Mouse (Mus musculus) spleen, adult 2 months (tissue): ENCODE measurements around the gene Avpi1. TPM values are rescaled to one million over a fixed set of nuclear protein-coding genes. Genes with fewer than 3 reads are reported as not detected.

Experiments used
- DNase-seq, 2 experiments: peaks; one replicate each; pipeline versions ENCODE4 v3.0.0 to v3.0.0-alpha.2; 2012 to 2021; ENCODE audit warnings: low spot score in 2 of 2, low read depth in 1 of 2
- H3K27ac ChIP-seq: fragments of 200-500 bp; 2 replicates; pipeline ENCODE4 v1.5.1; 2012; ENCODE audit warnings: low read length, inconsistent platforms; ENCODE audit not compliant: insufficient read depth
- H3K27me3 ChIP-seq: fragments of 200-500 bp; 2 replicates; pipeline ENCODE4 v1.6.1; 2012; ENCODE audit warnings: mild to moderate bottlenecking, moderate library complexity, low read length, inconsistent platforms; ENCODE audit not compliant: control insufficient read depth, insufficient read depth
- H3K36me3 ChIP-seq: fragments of 200-500 bp; 2 replicates; pipeline ENCODE4 v1.6.1; 2012; ENCODE audit warnings: mild to moderate bottlenecking, low read length, inconsistent platforms; ENCODE audit not compliant: control insufficient read depth, insufficient read depth
- H3K4me1 ChIP-seq: fragments of 200-500 bp; 2 replicates; pipeline ENCODE4 v1.6.1; 2011; ENCODE audit warnings: inconsistent platforms; ENCODE audit not compliant: control insufficient read depth, insufficient read depth, insufficient read length
- H3K4me3 ChIP-seq: fragments of 200-500 bp; 2 replicates; pipeline ENCODE4 v1.5.1; 2011; ENCODE audit warnings: mild to moderate bottlenecking, inconsistent platforms; ENCODE audit not compliant: insufficient read depth, insufficient read length; ENCODE audit errors: extremely low read depth
- CTCF ChIP-seq: fragments of 200-500 bp; IDR thresholded peaks from 2 replicates; pipeline ENCODE4 v1.5.1; 2011; ENCODE audit warnings: mild to moderate bottlenecking, inconsistent platforms; ENCODE audit not compliant: insufficient read depth, insufficient read length, insufficient replicate concordance; ENCODE audit errors: extremely low read depth
- POLR2A ChIP-seq: fragments of 200-500 bp; IDR thresholded peaks from 2 replicates; pipeline ENCODE4 v1.6.1; 2011; ENCODE audit warnings: low read depth, low read length, inconsistent platforms
- WGBS: fragments of 180-500 bp; shearing (Covaris S2); methylation state at CpG from one replicate; pipeline ENCODE4 v1.1.7; 2018; 5-methylcytosine and 5-hydroxymethylcytosine counted together
- polyA plus RNA-seq: library from polyadenylated mRNA; depleted of rRNA; stranded (reverse); fragments of >200 nt; gene quantifications from 2 replicates; pipeline ENCODE4 v1.2.3, GENCODE M21; 2012

Gene Avpi1
- polyA plus RNA-seq, 1 experiment: 13.4 TPM

GRCm38 (mm10) chr19:42138517-42139285, 9.8 kb upstream of the Avpi1 start:
- Histone ChIP-seq H3K4me3 (no peak overlapping the region), H3K4me1 (no peaks in the 10 kb centered on the region), H3K36me3 (no peaks in the 10 kb centered on the region), H3K27ac (no peak overlapping the region), H3K27me3 (no peaks in the 10 kb centered on the region)
- no peak for DNase-seq
- no peak for TF ChIP-seq POLR2A
- TF ChIP-seq CTCF: no peak
- 85% methylated on average over 15 of the region's 15 CpGs for WGBS

- no peaks in the 10 kb centered on the region for H3K27me3 ChIP-seq
- TF ChIP-seq POLR2A (no peak), CTCF (no peak)
- H3K27ac ChIP-seq: no peak overlapping the region
- H3K4me1 ChIP-seq: no peaks in the 10 kb centered on the region
- WGBS: 91% methylated on average over 4 of the region's 4 CpGs
- no peaks in the 10 kb centered on the region for H3K36me3 ChIP-seq
- no peak overlapping the region for H3K4me3 ChIP-seq
- no peak for DNase-seq
Measured at GRCm38 (mm10) chr19:42137167-42137672, 8.4 kb upstream of the Avpi1 start.

- WGBS: 78% methylated on average over 5 of the region's 5 CpGs
- no peak overlapping the region for H3K27ac ChIP-seq
- TF ChIP-seq CTCF (no peak), POLR2A (no peak)
- H3K4me3 ChIP-seq: no peak overlapping the region
- DNase-seq: no peak
- H3K36me3 ChIP-seq: no peaks in the 10 kb centered on the region
- no peaks in the 10 kb centered on the region for H3K27me3 ChIP-seq
- H3K4me1 ChIP-seq: no peaks in the 10 kb centered on the region
Measured at GRCm38 (mm10) chr19:42136126-42136525, 7.3 kb upstream of the Avpi1 start.

- H3K36me3 ChIP-seq: no peaks in the 10 kb centered on the region
Measured at GRCm38 (mm10) chr19:42135070-42135469, 6.2 kb upstream of the Avpi1 start.

GRCm38 (mm10) chr19:42131101-42131500, 2.2 kb upstream of the Avpi1 start:
- TF ChIP-seq CTCF (no peak), POLR2A (no peak)
- no peak for DNase-seq
- Histone ChIP-seq H3K27me3 (no peaks in the 10 kb centered on the region), H3K27ac (peak overlapping the region; percentile 53), H3K4me3 (no peak overlapping the region), H3K36me3 (no peaks in the 10 kb centered on the region), H3K4me1 (peaks cover 8% of the 10 kb centered on the region; the same call in 1 of the 2 replicates)
- 62% methylated on average over 5 of the region's 5 CpGs for WGBS

More at GRCm38 (mm10) chr19:42135070-42135469, 6.2 kb upstream of the Avpi1 start:
- Histone ChIP-seq H3K27ac (no peak overlapping the region), H3K27me3 (no peaks in the 10 kb centered on the region), H3K4me3 (no peak overlapping the region), H3K4me1 (peaks cover 2% of the 10 kb centered on the region; the same call in 1 of the 2 replicates)
- no peak for DNase-seq
- no peak for TF ChIP-seq CTCF
- no peak for TF ChIP-seq POLR2A

- TF ChIP-seq POLR2A: no peak
- TF ChIP-seq CTCF: no peak
- Histone ChIP-seq H3K4me3 (peak overlapping the region; percentile 5; the same call in 1 of the 2 replicates), H3K27me3 (no peaks in the 10 kb centered on the region), H3K36me3 (no peaks in the 10 kb centered on the region), H3K4me1 (peaks cover 8% of the 10 kb centered on the region; the same call in 1 of the 2 replicates), H3K27ac (peak overlapping the region; percentile 76)
- DNase-seq: no peak
- 61% methylated on average over 3 of the region's 3 CpGs for WGBS
Measured at GRCm38 (mm10) chr19:42130294-42130606, 1.4 kb upstream of the Avpi1 start.

GRCm38 (mm10) chr19:42129509-42130293, 842 bp upstream of the Avpi1 start:
- no peaks in the 10 kb centered on the region for H3K36me3 ChIP-seq
- H3K4me3 ChIP-seq: peak overlapping the region; percentile 71
- peak overlapping the region; percentile 76 for H3K27ac ChIP-seq
- peak in 1 of 2 experiments; percentile 41 for DNase-seq
- peaks cover 8% of the 10 kb centered on the region; the same call in 1 of the 2 replicates for H3K4me1 ChIP-seq
- no peaks in the 10 kb centered on the region for H3K27me3 ChIP-seq
- TF ChIP-seq POLR2A: no peak
- TF ChIP-seq CTCF: no peak
- 19% methylated on average over 14 of the region's 14 CpGs for WGBS
